8 mouse cellular contexts compared by ENCODE assay signal in genomic region chr4:152107971-152108509, GRCm38 (mm10). TPM values are rescaled to one million over a fixed set of nuclear protein-coding genes. Genes with fewer than 3 reads are reported as not detected.
DNase-seq lines count a peak whose midpoint lies in the region; ATAC-seq and TF ChIP-seq lines count a peak whose summit lies in the region.

No protein-coding gene starts in this region.

- intact Hi-C loops in heart, postnatal 10 days (cut with DNase I) = no loop called here

- peaks cover 94% of the 10 kb centered on the region for H3K36me3 ChIP-seq in heart, embryonic 13.5 days
- peaks cover 4% of the 10 kb centered on the region for H3K36me3 ChIP-seq in forebrain, embryonic 16.5 days (ENCODE audit: control insufficient read depth, insufficient read depth)
- H3K36me3 ChIP-seq in kidney, embryonic 14.5 days (ENCODE audit: control insufficient read depth, insufficient read depth, low read length) = peaks cover 55% of the 10 kb centered on the region
- H3K36me3 ChIP-seq in liver, embryonic 11.5 days (ENCODE audit: control insufficient read depth, insufficient read depth, low read length) = peaks cover 9% of the 10 kb centered on the region; the same call in 1 of the 2 replicates
- peaks cover 15% of the 10 kb centered on the region for H3K36me3 ChIP-seq in midbrain, postnatal 0 days (ENCODE audit: insufficient read depth, low read length)

- no peak for DNase-seq in heart, postnatal 10 days
- peak; percentile 28 to 32 for DNase-seq in cerebellum, adult 18-20 months
- peak; percentile 89 for DNase-seq in liver, embryonic 11.5 days (ENCODE audit: low spot score)
- peak; percentile 87 for DNase-seq in midbrain, postnatal 0 days (ENCODE audit: low spot score)
- peak; percentile 47 for DNase-seq in urinary bladder, postnatal 10 days (ENCODE audit: low spot score)

- H3K4me2 ChIP-seq in heart, embryonic 13.5 days = peak overlapping the region; percentile 88
- peak overlapping the region; percentile 57 for H3K4me2 ChIP-seq in forebrain, embryonic 16.5 days (ENCODE audit: low read length)
- peak overlapping the region; percentile 73 for H3K4me2 ChIP-seq in kidney, embryonic 14.5 days (replicated peaks; ENCODE audit: low read depth, low read length)
- H3K4me2 ChIP-seq in liver, embryonic 11.5 days = peak overlapping the region; percentile 92
- peak overlapping the region; percentile 57 for H3K4me2 ChIP-seq in midbrain, postnatal 0 days (ENCODE audit: low read depth, low read length, poor library complexity, severe bottlenecking)

- WGBS in heart, embryonic 13.5 days = 24% methylated on average over 30 of the region's 30 CpGs
- WGBS in forebrain, embryonic 16.5 days = 7% methylated on average over 30 of the region's 30 CpGs
- 10% methylated on average over 30 of the region's 30 CpGs for WGBS in kidney, embryonic 14.5 days
- WGBS in liver, embryonic 11.5 days = 21% methylated on average over 30 of the region's 30 CpGs
- WGBS in midbrain, postnatal 0 days = 5% methylated on average over 30 of the region's 30 CpGs

- H3K4me1 ChIP-seq in heart, embryonic 13.5 days = peaks cover 17% of the 10 kb centered on the region
- H3K4me1 ChIP-seq in forebrain, embryonic 16.5 days (replicated peaks; ENCODE audit: control insufficient read depth, insufficient read depth, low read length) = peaks cover 14% of the 10 kb centered on the region
- peaks cover 21% of the 10 kb centered on the region for H3K4me1 ChIP-seq in kidney, embryonic 14.5 days (ENCODE audit: control insufficient read depth, insufficient read depth, low read length)
- H3K4me1 ChIP-seq in liver, embryonic 11.5 days (replicated peaks; ENCODE audit: control insufficient read depth, insufficient read depth, low read length) = peaks cover 34% of the 10 kb centered on the region
- H3K4me1 ChIP-seq in midbrain, postnatal 0 days (ENCODE audit: insufficient read depth, low read length) = peaks cover 10% of the 10 kb centered on the region; the same call in 1 of the 2 replicates

- peak overlapping the region; percentile 54 for H3K4me3 ChIP-seq in heart, embryonic 13.5 days
- H3K4me3 ChIP-seq in forebrain, embryonic 16.5 days (replicated peaks; ENCODE audit: low read length) = peak overlapping the region; percentile 26
- peak overlapping the region; percentile 38 for H3K4me3 ChIP-seq in kidney, embryonic 14.5 days (ENCODE audit: low read length)
- H3K4me3 ChIP-seq in liver, embryonic 11.5 days (ENCODE audit: low read depth, low read length) = peak overlapping the region; percentile 49
- H3K4me3 ChIP-seq in midbrain, postnatal 0 days (ENCODE audit: low read depth, low read length) = peak overlapping the region; percentile 29

- no peak for TF ChIP-seq CTCF in midbrain, postnatal 0 days (IDR thresholded peaks at IDR 0.05)

- H3K27me3 ChIP-seq in heart, embryonic 13.5 days (replicated peaks) = peaks cover 18% of the 10 kb centered on the region
- no peaks in the 10 kb centered on the region for H3K27me3 ChIP-seq in forebrain, embryonic 16.5 days (replicated peaks; ENCODE audit: control insufficient read depth, insufficient read depth, low read length)
- no peaks in the 10 kb centered on the region for H3K27me3 ChIP-seq in kidney, embryonic 14.5 days (ENCODE audit: control insufficient read depth, insufficient read depth, low read length)
- no peaks in the 10 kb centered on the region for H3K27me3 ChIP-seq in liver, embryonic 11.5 days (replicated peaks; ENCODE audit: control insufficient read depth, insufficient read depth, low read length)
- H3K27me3 ChIP-seq in midbrain, postnatal 0 days (ENCODE audit: insufficient read depth, low read length) = no peaks in the 10 kb centered on the region

- ATAC-seq in heart, embryonic 13.5 days (ENCODE audit: extremely low read depth, insufficient number of reproducible peaks, low FRiP score, low TSS enrichment) = peak; percentile 83
- ATAC-seq in forebrain, embryonic 16.5 days = peak; percentile 91
- peak; percentile 91 for ATAC-seq in kidney, embryonic 14.5 days (ENCODE audit: low FRiP score, low TSS enrichment)
- ATAC-seq in liver, embryonic 11.5 days (replicated peaks; ENCODE audit: low FRiP score) = peak; percentile 89
- ATAC-seq in midbrain, postnatal 0 days (ENCODE audit: low FRiP score) = peak; percentile 82

- H3K9me3 ChIP-seq in heart, embryonic 13.5 days = no peaks in the 10 kb centered on the region
- no peaks in the 10 kb centered on the region for H3K9me3 ChIP-seq in forebrain, embryonic 16.5 days (ENCODE audit: control insufficient read depth, low read length)
- H3K9me3 ChIP-seq in kidney, embryonic 14.5 days (ENCODE audit: control insufficient read depth, low read length) = no peaks in the 10 kb centered on the region
- no peaks in the 10 kb centered on the region for H3K9me3 ChIP-seq in liver, embryonic 11.5 days (ENCODE audit: control insufficient read depth, low read length)
- H3K9me3 ChIP-seq in midbrain, postnatal 0 days (ENCODE audit: low read length) = no peaks in the 10 kb centered on the region

- peak overlapping the region; percentile 72 for H3K9ac ChIP-seq in heart, embryonic 13.5 days
- peak overlapping the region; percentile 38; the same call in 1 of the 2 replicates for H3K9ac ChIP-seq in forebrain, embryonic 16.5 days (replicated peaks; ENCODE audit: low read depth, low read length)
- H3K9ac ChIP-seq in kidney, embryonic 14.5 days (ENCODE audit: low read depth, low read length) = peak overlapping the region; percentile 44; the same call in 1 of the 2 replicates
- peak overlapping the region; percentile 61 for H3K9ac ChIP-seq in liver, embryonic 11.5 days (ENCODE audit: low read depth, low read length)
- peak overlapping the region; percentile 29 for H3K9ac ChIP-seq in midbrain, postnatal 0 days (replicated peaks; ENCODE audit: low read length, poor library complexity, severe bottlenecking)

- peak overlapping the region; percentile 66 for H3K27ac ChIP-seq in heart, embryonic 13.5 days (replicated peaks)
- H3K27ac ChIP-seq in forebrain, embryonic 16.5 days (ENCODE audit: low read length) = no peak overlapping the region
- peak overlapping the region; percentile 92 for H3K27ac ChIP-seq in kidney, embryonic 14.5 days (ENCODE audit: low read depth, low read length)
- peak overlapping the region; percentile 79 for H3K27ac ChIP-seq in liver, embryonic 11.5 days (ENCODE audit: low read depth, low read length)
- peak overlapping the region; percentile 62 for H3K27ac ChIP-seq in midbrain, postnatal 0 days (ENCODE audit: low read depth, low read length)

RNA-seq across cellular contexts. Expression of gene Tnfrsf25, which starts 7.7 kb away (rescaled TPM):
- polyA plus RNA-seq in heart, embryonic 13.5 days (2015; fragmentation: Nextera tagmentation; extraction: Ambion mirVana) = 0.73 and 0.80 TPM in 2 replicates
- 1 to 10 TPM; 1.9 TPM for total RNA-seq in heart, postnatal 10 days (2021)
- polyA plus RNA-seq in forebrain, embryonic 16.5 days (2015; fragmentation: Nextera tagmentation; extraction: Ambion mirVana) = 0.97 and 1.5 TPM in 2 replicates
- polyA plus RNA-seq in kidney, embryonic 14.5 days (2014; fragmentation: Nextera tagmentation; extraction: Ambion mirVana) = 0.57 and 1.9 TPM in 2 replicates
- polyA plus RNA-seq in liver, embryonic 11.5 days (2014; fragmentation: Nextera tagmentation; extraction: Ambion mirVana) = 0.90 and 1.3 TPM in 2 replicates
- total RNA-seq in midbrain, postnatal 0 days (2014; rRNA removed) = 0.99 and 2.0 TPM in 2 replicates
- polyA plus RNA-seq in midbrain, postnatal 0 days (2015; fragmentation: Nextera tagmentation; extraction: Ambion mirVana) = 0.38 and 0.49 TPM in 2 replicates

RNA-seq across cellular contexts. Expression of gene Plekhg5, which starts 35.7 kb away (rescaled TPM):
- 11.6 and 12.7 TPM in 2 replicates for polyA plus RNA-seq in heart, embryonic 13.5 days (2015; fragmentation: Nextera tagmentation; extraction: Ambion mirVana)
- 10 to 100 TPM; 33.5 to 35.8 TPM for total RNA-seq in heart, postnatal 10 days (2021)
- 11.7 and 13.2 TPM in 2 replicates for polyA plus RNA-seq in forebrain, embryonic 16.5 days (2015; fragmentation: Nextera tagmentation; extraction: Ambion mirVana)
- 10.4 and 16.1 TPM in 2 replicates for polyA plus RNA-seq in kidney, embryonic 14.5 days (2014; fragmentation: Nextera tagmentation; extraction: Ambion mirVana)
- polyA plus RNA-seq in liver, embryonic 11.5 days (2014; fragmentation: Nextera tagmentation; extraction: Ambion mirVana) = 8.4 and 8.9 TPM in 2 replicates
- total RNA-seq in midbrain, postnatal 0 days (2014; rRNA removed) = 17.6 and 33.5 TPM in 2 replicates
- polyA plus RNA-seq in midbrain, postnatal 0 days (2015; fragmentation: Nextera tagmentation; extraction: Ambion mirVana) = 13.0 and 15.1 TPM in 2 replicates

RNA-seq across cellular contexts. Expression of gene Espn, which starts 44.1 kb away (rescaled TPM):
- 0.87 and 1.1 TPM in 2 replicates for polyA plus RNA-seq in heart, embryonic 13.5 days (2015; fragmentation: Nextera tagmentation; extraction: Ambion mirVana)
- 1 to 10 TPM; 1.3 to 1.4 TPM for total RNA-seq in heart, postnatal 10 days (2021)
- polyA plus RNA-seq in forebrain, embryonic 16.5 days (2015; fragmentation: Nextera tagmentation; extraction: Ambion mirVana) = 0.08 and 0.12 TPM in 2 replicates
- 36.1 and 36.3 TPM in 2 replicates for polyA plus RNA-seq in kidney, embryonic 14.5 days (2014; fragmentation: Nextera tagmentation; extraction: Ambion mirVana)
- polyA plus RNA-seq in liver, embryonic 11.5 days (2014; fragmentation: Nextera tagmentation; extraction: Ambion mirVana) = 4.1 and 5.3 TPM in 2 replicates
- total RNA-seq in midbrain, postnatal 0 days (2014; rRNA removed) = 0.22 and 0.42 TPM in 2 replicates
- 0.22 and 0.53 TPM in 2 replicates for polyA plus RNA-seq in midbrain, postnatal 0 days (2015; fragmentation: Nextera tagmentation; extraction: Ambion mirVana)

RNA-seq across cellular contexts. Expression of gene Hes2, which starts 50.6 kb away (rescaled TPM):
- polyA plus RNA-seq in heart, embryonic 13.5 days (2015; fragmentation: Nextera tagmentation; extraction: Ambion mirVana) = not detected in 2 replicates
- total RNA-seq in heart, postnatal 10 days (2021) = not detected
- not detected in 2 replicates for polyA plus RNA-seq in forebrain, embryonic 16.5 days (2015; fragmentation: Nextera tagmentation; extraction: Ambion mirVana)
- polyA plus RNA-seq in kidney, embryonic 14.5 days (2014; fragmentation: Nextera tagmentation; extraction: Ambion mirVana) = not detected in 2 replicates
- polyA plus RNA-seq in liver, embryonic 11.5 days (2014; fragmentation: Nextera tagmentation; extraction: Ambion mirVana) = not detected in 2 replicates
- total RNA-seq in midbrain, postnatal 0 days (2014; rRNA removed) = not detected in 2 replicates
- polyA plus RNA-seq in midbrain, postnatal 0 days (2015; fragmentation: Nextera tagmentation; extraction: Ambion mirVana) = not detected in 2 replicates

Comparison
In these comparisons a context has a peak if more than half of its experiments do, and no peak if none do; other contexts are left out.
1. DNase-seq: peak in cerebellum, adult 18-20 months (2 of 2), liver, embryonic 11.5 days (single experiment), midbrain, postnatal 0 days (single experiment) and urinary bladder, postnatal 10 days (single experiment); none in heart, postnatal 10 days (0 of 2).
2. Peak in every context shown above with its lines, with median percentiles within 50 percentile points of each other: ATAC-seq, H3K4me2 ChIP-seq, H3K4me3 ChIP-seq and H3K9ac ChIP-seq.